Comparison of ENCODE assay signal across 11 mouse cellular contexts in the genomic region with DNA sequence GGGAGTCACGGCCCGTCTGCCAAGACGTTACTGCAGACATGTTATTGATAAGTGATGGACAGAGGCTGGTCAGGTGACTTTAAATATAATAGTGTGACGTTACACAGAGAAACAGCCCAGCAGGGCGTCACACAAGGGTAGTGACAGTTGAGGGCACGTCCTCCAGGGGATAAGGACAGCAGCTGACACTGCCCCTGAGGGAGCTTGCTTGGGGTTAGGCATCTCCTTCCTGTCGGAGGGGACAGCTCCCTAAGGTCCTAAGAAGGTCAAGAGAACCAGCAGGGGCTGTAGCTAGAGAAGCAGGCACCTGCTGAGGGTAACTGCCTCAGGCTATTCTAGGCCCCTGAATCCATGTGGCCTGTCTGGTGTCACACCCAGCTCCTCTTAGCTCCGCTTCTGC.
"Had no signal": no experiment of that assay in that cellular context is flagged by ENCODE, and none has a peak within 500 bp of the region (broad histone marks: within the 10 kb centered on the region; RNA-seq: fewer than 3 reads in every experiment).

No protein-coding gene starts in this region.

- H3K4me3 ChIP-seq: liver, embryonic 13.5 days; neural tube, embryonic 12.5 days had no signal

- H3K4me2 ChIP-seq: liver, embryonic 13.5 days; neural tube, embryonic 12.5 days had no signal

- H3K27ac ChIP-seq: kidney, postnatal 0 days; liver, embryonic 13.5 days had no signal

- H3K9me3 ChIP-seq: liver, embryonic 13.5 days; neural tube, embryonic 12.5 days had no signal

- ATAC-seq: intestine, postnatal 0 days; lung, postnatal 0 days had no signal

- H3K9ac ChIP-seq: liver, embryonic 13.5 days had no signal

- H3K27me3 ChIP-seq: liver, embryonic 13.5 days; neural tube, embryonic 12.5 days had no signal

- DNase-seq: kidney, adult 9 months; kidney, postnatal 36 days; left cerebral cortex, postnatal 4 days; liver, embryonic 13.5 days; lung, adult 2 months; lung, postnatal 36 days; thymus, postnatal 4 days had no signal
